8 mouse cellular contexts compared by ENCODE assay signal in genomic region chr1:190911415-190912123, GRCm38 (mm10). TPM values are rescaled to one million over a fixed set of nuclear protein-coding genes. Genes with fewer than 3 reads are reported as not detected.
A peak's percentile ranks its signal among the peaks of the same experiment; 100 is the strongest.
DNase-seq lines count a peak whose midpoint lies in the region; ATAC-seq and TF ChIP-seq lines count a peak whose summit lies in the region.

Gene Rps6kc1 (minus strand): TSS chr1:190911770.

- in situ Hi-C loops in Patski (cut with MboI; ENCODE audit: low pct_unique_long_range_greater_than_20kb): no loop called here

- peak; percentile 85 for ATAC-seq in Patski
- ATAC-seq in hindbrain, embryonic 13.5 days (ENCODE audit: low FRiP score): peak; percentile 94

- no peak for TF ChIP-seq CTCF in Patski (IDR thresholded peaks at IDR 0.05)

- H3K4me3 ChIP-seq in hindbrain, embryonic 13.5 days: peak within 1 kb of the TSS; percentile 93

- CTCF ChIA-PET in Patski (lab: Charles Lee): interaction anchor here (0.7 kb wide), 1 partner anchor 14 kb away, joined by 3 read pairs; no protein-coding TSS in a partner anchor

- POLR2A ChIA-PET in Patski (lab: Charles Lee): interaction anchor here (0.8 kb wide), 1 partner anchor 17 kb away, joined by 3 read pairs; no protein-coding TSS in a partner anchor

- DNase-seq in Patski (ENCODE audit: low read depth, low spot score): peak; percentile 38
- peak; percentile 88 to 91 for DNase-seq in cerebellum, postnatal 14 days
- DNase-seq in frontal cortex, postnatal 14 days (ENCODE audit: low spot score in 2 of 2): peak; percentile 74 to 75
- DNase-seq in layer of hippocampus, postnatal 36 days: peak; percentile 78
- DNase-seq in lung, postnatal 25 days (ENCODE audit: low spot score): peak; percentile 79
- peak; percentile 90 for DNase-seq in retina, embryonic 14.5 days (ENCODE audit: low spot score)
- DNase-seq in thymus, postnatal 36 days: peak; percentile 62 to 69

- peak within 1 kb of the TSS; percentile 87 for H3K4me2 ChIP-seq in hindbrain, embryonic 13.5 days

- no peaks in the 10 kb centered on the region for H3K36me3 ChIP-seq in hindbrain, embryonic 13.5 days

- H3K4me1 ChIP-seq in hindbrain, embryonic 13.5 days (replicated peaks): peaks cover 33% of the 10 kb centered on the region

- H3K27me3 ChIP-seq in Patski: no peaks in the 10 kb centered on the region
- H3K27me3 ChIP-seq in hindbrain, embryonic 13.5 days: 0 out of 2 replicates have a peak, but pooled peaks cover 3% of the 10 kb centered on the region

- under 1% methylated on average over 47 of the region's 47 CpGs for WGBS in hindbrain, embryonic 13.5 days

- H3K27ac ChIP-seq in hindbrain, embryonic 13.5 days: peak within 1 kb of the TSS; percentile 85

- no peaks in the 10 kb centered on the region for H3K9me3 ChIP-seq in hindbrain, embryonic 13.5 days

- H3K9ac ChIP-seq in hindbrain, embryonic 13.5 days: peak within 1 kb of the TSS; percentile 89

RNA-seq across cellular contexts. Expression of gene Rps6kc1, which starts in this region (rescaled TPM):
- 16.5 TPM for polyA plus RNA-seq in Patski (2021)
- 28.6 and 29.5 TPM in 2 replicates for polyA plus RNA-seq in hindbrain, embryonic 13.5 days (2015; fragmentation: Nextera tagmentation; extraction: Ambion mirVana)
- total RNA-seq in layer of hippocampus, postnatal 36 days (2021): 10 to 100 TPM; 81.0 to 82.7 TPM

Comparison
In these comparisons a context has a peak if more than half of its experiments do, and no peak if none do; other contexts are left out.
1. Peak in every context shown above with its lines: DNase-seq, ATAC-seq, H3K4me3 ChIP-seq and H3K27ac ChIP-seq.
2. DNase-seq: peak in every context shown above with its lines; median percentile 90 in retina, embryonic 14.5 days; 90 in cerebellum, postnatal 14 days; 79 in lung, postnatal 25 days; 78 in layer of hippocampus, postnatal 36 days; 74 in frontal cortex, postnatal 14 days; 66 in thymus, postnatal 36 days; 38 in Patski.